Mouse (Mus musculus): ENCODE data around the gene Triap1.
"Not testable (repeated sequence)": the region's sequence is repeated elsewhere in the genome, so short reads cannot be mapped to it uniquely, and the experiment has no call there.

Triap1 gene

DNA sequence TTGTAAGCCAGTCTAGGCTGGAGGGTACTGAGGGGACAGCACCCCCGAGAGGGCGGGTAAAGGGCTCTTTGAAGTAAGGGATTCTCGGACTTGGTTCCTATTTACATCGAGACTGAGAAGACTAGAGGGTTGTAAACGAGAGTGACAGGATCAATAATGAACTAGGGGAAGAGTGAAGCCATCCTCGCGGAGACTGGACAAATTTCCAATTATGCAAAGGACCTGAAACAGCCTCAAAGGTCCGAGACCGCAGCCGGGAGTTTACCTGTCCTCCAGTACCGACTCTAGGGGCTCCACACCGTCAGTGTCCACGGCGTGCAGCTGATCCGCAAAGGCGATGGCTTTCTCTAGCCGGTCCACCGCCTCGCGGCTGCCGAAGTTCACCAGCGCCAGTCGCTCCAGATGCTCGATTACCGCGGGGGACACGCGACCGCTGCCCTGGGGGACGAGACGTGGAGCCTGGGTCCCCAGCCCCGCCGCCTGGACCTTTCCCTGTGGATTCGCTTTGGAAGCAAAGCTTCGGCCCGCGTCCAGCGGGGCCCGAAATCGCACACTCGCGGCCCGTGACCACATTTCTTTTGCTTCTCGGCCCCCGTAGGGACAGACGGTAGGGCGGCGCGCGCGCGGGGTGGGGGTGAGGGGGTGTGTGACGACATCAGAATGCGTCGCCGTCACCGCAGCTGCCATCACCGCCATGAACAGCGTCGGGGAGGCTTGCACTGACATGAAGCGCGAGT lies at the start of gene Triap1, which contains the start of gene Gatc:
Gene Triap1, plus strand, starts transcription at position 649 of the 737 bp plus-strand sequence.
Gene Gatc, minus strand, starts transcription at position 602 of the 737 bp plus-strand sequence.
- CTCF ChIA-PET, result interaction anchor here (0.6 to 1.4 kb wide), 3 partner anchors 10 to 184 kb away, joined by 3 to 9 read pairs (median 4); no protein-coding TSS in a partner anchor

DNA sequence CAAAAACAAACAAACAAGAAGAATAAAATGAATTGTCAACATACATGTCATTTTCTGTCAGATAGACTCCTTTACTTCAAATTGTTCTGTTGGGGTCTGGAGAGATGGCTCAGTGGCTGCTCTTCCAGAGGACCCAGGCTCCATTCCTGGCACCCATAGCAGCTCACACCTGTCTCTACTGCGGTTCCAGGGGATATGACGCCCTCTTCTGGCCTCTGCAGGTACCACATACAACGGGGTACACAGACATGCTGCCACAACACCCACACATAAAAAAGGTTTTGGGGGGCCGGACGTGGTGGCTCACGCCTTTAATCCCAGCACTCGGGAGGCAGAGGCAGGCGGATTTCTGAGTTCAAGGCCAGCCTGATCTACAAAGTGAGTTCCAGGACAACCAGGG lies 46.9 kb upstream of the Triap1 start:
- CTCF ChIA-PET, result interaction anchor here (0.6 kb wide), 1 partner anchor 34 kb away, joined by 3 read pairs; no protein-coding TSS in a partner anchor

DNA sequence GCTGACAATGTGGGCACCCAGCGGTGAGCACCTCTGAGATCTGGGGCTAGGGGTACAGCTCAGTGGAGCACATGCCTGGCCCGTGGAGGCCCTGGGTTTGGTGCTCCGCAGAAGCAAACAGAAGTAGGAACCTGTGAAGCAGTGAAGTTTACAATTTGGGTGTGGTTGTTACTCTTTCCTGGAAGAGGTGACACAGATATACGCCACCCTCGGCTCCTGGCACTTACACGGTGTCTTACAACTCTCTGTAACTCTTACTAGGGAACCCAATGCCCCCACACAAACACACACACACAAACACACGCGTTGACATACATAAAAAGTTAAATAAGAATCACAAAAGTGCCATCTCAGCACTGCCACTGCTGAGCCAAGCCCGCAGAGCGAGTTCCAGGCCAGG lies 44.7 kb upstream of the Triap1 start:
- CTCF ChIA-PET, result no interaction called here

DNA sequence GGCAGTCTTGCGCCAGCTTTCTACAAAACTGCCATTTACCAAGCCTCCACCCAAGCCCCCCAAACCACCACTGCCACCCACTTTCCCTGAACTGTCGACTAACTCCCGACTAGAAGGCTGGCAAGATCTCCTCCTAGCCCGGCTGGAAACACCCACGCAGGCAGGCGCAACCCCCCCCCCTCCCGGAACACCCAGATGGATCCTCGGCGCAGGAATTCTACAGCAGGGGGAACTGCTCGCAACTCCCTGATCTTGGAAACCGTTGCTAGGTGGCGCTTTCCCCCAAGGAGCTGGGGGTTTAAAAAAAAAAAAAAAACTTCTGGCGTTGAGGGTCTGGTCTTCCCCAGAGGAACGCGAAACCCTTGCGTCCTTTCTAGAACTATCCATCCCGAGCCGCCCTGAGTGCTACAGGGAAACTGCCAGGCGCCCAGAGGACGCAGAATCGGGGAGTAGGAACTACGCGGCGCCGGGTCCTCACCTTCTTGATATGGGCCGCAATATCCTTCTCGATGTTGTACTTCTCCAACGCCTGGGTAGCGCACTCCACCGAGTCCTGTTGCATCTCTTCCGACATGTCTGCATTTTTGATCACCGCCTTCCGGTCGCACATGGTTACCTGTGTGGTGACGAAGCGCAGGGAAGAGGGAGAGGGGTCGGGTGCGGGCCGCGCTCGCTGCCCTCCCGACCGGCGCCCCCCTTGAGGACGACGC lies 40.8 kb upstream of the Triap1 start:
- CTCF ChIA-PET, result interaction anchor here (0.5 to 1.1 kb wide), 5 partner anchors 18 to 356 kb away, joined by 3 to 11 read pairs (median 3); no protein-coding TSS in a partner anchor

DNA sequence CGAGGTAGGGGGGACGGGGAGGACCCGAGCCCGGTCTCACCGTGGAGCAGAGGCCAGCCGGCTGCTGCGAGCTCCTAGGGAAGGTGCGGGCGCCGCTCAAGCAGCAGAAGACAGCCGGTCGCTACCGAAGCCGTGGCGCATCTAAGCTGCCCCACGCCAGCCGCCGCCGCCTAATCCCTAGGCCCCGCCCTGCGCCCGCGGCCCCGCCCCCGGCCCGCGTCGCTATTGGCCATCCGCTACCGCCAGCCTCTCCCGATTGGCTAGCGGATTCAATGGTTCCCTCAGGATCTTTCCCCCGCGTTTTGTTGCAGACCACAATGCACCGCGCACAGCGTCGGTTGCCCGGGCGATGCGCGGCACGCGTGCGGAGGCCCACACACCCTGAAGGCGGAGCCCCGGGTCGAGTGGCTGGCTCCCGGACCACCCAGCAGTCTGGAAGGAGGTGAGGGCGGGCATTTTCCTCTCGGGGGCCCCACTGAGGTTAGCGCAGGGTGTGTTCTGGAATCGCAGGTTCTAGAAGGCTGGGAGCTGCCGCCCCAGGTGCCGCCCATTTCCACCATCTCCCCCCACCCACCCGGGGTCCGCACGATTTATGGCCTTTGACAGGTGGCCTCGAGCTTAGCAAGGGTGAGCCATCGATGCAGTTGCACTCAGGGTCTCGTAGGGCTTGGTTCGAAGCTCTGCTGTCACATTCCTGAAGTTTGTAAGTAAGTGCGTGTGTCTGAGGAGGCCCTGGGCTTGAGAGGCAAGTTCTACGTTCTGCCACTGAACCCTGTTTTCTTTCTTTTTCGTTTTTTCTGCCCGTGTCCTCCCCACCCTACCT lies 40.0 kb upstream of the Triap1 start, which contains the start of gene Dynll1:
Gene Dynll1, minus strand, starts transcription at position 208 of the 823 bp plus-strand sequence.
- CTCF ChIA-PET, result interaction anchor here (1.1 kb wide), 1 partner anchor 18 kb away, joined by 3 read pairs; no protein-coding TSS in a partner anchor

DNA sequence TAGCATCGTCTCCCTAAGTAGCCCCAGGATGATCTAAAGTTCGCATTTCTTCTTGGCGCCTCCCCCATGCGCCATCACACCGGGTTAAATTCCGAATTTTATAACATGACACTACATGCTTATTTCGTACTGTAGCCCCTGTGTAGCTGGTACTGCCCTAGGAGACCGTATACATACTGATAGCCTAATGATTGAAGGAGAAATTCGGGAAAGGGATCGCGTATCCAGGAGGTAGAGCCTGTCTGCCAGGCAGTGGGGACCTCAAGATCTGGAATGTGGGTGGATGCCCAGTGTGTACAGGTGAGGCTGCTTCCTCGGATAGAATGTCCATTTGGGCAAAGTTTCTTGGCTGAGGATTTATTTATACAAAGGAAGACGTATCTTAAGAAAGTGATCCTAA lies 39.4 kb upstream of the Triap1 start:
- CTCF ChIA-PET, result no interaction called here

DNA sequence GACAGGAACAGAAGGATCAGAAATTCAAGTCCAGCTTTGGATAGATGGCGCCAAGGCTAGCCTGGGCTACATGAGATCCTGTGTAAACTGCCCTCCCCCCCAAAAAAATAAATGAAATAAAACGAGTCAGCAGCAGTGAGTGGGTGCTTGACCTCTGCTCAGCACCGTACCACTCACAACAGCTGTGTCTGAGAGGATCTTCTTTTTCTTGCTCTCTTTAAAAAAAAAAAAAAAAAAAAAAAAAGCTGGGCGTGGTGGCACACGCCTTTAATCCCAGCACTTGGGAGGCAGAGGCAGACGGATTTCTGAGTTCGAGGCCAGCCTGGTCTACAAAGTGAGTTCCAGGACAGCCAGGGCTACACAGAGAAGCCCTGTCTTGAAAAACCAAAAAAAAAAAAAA lies 38.8 kb upstream of the Triap1 start:
- CTCF ChIA-PET, result not testable (repeated sequence)

DNA sequence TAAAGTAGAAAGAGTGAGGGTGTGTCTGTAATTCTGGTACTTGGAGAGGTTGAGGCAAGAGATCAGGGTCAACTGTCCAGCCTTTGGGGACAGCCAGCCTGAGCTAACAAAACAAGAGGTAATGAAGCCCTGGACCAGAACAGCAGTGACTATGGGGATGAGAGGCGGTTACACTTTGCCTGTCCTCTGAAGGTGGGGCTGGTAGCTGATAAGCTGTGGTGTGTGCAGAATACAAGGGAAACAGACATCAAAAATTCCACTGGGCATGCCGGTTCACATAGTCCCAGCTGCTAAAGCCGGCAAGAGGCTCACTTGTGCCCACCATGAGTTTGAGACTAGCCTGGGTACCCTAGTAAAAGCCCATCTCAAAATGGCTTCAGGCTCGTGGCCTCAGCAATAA lies 28.7 kb upstream of the Triap1 start:
- CTCF ChIA-PET, result no interaction called here

DNA sequence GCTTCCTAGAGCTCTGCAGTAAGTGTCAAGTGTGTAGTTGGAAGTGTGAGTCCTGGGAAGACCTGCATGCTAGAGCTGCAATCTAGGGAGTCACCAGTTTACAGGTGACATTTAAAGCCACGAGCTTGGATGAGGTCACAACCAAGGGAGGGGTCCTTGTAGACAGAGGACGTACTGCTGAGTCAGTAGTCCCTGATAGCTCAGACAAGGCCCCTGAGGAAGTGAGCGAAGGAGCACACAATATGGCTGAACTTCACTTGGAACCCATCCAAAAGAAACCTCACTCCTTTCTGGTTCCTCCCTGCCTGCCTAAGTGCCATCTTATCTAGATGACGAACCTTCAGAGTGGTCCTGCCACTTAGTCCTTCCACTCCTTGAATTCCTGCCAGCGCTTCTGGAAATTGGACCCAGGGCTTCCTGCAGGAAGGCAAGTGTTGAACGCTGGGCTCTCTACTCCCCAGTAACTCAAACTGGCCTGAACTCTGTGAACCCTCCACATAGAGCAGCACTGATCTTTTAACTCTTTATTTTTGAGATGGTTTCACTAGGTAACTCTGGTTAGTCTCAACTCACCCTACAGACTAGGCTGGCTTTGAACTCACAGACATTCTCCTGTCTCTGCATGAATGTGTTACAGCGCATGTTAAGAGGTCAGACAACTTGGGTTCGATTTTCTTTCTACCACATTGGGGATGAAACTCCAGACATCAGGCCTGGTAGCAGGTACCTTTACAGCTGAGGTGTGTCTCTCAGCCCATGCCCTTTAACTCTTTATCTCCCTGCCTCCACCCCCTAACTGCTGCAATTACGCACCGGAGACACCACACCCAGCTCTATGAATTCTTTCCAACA lies 28.0 kb upstream of the Triap1 start:
- CTCF ChIA-PET, result no interaction called here

DNA sequence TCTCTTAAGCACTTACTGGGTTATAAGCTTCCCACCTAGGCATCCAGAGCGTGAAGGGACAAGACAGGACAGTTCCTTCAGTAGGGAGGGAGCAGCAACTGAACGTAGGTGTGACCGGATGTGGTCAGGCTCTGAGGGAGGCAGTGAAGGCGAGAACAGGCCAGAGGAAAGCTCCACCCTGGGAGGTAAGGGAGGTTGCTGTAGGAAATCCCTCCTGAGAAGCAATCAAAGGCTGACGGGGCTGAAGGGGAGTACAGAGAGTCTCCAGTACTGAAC lies 27.4 kb upstream of the Triap1 start:
- CTCF ChIA-PET, result no interaction called here

DNA sequence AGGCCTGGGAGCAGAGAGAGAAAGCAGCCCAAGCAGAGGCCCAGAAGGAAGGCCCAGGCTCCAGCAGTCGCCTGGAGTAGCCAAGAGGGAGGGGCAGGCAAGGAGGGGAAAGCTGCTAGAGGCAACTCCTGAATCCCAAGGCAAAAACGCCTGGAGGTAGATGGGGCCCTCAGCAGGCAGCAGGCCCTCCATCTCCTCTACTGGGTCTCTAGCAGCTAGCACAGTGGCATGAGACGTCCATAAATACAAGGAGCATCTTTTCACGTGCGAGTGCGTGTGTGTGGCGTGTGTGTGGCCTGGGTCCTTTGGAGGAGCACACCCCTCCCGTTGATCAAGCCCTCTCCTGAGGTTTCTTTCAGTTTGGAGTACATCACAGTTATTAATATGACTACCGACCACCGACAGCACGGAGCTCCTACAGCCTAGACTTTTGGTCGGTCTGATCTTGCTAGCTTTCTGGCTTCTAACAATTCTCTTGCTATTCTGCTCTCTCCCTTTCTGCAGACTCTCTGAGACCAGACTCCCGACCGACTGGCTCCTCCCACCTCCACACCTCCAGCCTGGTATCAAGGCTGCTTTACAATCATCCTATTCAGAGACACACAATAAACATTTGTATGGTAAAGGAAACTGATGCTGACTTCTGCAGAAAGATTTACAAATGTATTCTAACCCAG lies 23.9 kb upstream of the Triap1 start:
- CTCF ChIA-PET, result no interaction called here

DNA sequence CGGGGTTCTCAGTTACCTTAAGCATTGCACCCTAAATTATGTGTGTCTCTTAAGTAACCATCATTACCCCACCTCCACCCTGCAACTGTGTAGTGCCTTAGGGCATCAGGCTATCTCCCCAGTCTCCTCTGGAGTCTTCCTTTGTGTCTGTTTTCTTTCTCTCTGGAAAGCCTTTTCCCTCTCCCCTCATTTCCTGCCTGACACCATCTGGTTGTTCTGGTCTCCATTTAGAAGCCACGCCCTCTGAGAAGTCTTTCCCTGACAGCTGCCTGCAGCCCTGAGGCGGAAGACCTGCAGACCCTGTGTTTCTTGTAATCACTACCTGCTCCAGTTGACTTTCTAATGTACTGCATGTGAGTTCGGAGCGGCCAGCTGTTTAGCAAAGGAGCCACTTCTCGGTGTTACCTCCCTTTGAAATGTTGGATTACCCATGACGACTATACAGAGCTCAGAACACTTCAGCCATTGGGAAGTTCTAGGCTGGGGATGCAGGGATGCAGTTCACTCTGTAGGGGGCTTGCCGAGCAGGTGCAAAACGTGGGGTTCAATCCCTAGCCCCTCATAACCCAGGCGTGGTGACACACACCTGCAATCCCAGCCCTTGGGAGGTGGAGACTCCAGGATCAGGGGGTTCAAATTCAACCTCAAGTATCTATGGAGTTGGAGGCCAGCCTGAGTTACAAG lies 23.2 kb upstream of the Triap1 start:
- CTCF ChIA-PET, result interaction anchor here (1.4 kb wide), 1 partner anchor 17 kb away, joined by 3 read pairs; the partner anchor contains the start of gene Dynll1

DNA sequence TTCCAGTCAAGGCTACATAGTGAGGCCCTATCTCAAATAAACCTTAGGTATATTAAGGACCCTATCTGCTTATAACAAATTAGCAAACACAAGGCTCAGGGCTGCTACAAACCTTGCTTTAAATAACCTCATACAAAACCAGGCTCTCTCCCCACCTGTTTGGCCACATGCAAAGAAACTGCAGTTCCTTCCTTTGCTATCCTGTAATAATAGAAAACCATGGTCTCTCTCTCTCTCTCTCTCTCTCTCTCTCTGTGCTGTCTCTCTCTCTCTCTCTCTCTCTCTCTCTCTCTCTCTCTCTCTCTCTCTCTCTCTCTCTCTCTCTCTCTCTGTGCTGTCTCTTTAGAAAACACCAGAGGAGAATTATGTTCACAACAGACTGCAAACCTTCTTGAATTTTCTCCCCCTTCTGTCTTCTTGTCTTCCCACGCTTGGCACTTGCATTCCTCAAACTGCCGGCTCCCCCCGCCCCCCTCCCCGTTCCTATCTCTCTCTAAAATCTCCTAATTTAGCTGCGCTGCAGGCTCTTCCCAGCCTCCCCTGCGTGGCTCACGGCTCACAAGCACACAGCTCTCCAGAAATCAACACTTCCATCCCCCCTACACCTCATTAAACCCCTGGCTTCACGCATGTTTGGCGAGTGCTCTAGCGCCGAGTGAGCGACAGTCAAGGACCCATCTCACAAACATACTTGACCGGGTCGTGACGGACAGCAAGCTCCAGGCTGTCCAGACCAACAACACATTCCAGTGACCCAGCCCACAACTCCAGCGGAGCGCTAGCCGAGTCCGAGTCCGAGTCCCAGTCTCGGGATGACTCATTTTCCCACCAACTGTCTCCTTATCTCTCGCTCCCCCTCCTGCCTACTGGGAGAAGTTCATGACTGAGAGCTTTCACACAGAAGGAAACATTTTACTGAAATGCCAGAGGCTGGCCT lies 21.8 kb upstream of the Triap1 start:
- CTCF ChIA-PET, result interaction anchor here (0.6 to 1.4 kb wide), 2 partner anchors 13 to 19 kb away, joined by 3 read pairs; partner anchors contain the start of gene Dynll1

DNA sequence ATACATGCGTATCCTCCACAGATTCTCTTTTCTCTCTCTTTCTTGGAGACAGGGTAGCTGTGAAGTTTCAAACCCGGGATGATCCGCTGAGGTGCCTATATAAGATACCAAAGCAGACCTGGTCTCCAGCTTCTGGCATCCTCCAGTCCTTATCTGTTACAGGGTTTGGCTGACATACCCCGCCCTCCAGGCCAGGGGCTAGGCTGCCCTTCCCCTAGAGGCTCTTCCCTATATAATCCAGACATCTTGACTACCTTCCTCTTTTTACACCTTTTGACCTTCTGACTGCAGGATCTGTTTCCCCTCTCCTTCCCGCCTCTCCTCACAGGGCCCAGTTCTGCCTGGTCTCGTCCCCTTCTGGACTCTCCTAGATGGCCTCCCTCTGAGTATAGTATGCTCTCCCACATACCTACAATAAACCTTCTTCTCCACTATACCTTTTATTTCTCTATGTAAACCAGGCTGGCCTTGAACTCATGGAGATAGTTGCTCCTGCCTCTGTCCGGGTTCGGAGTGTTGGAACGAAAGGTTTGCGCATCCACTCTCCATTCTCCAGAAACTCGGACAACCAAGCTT lies 14.7 kb upstream of the Triap1 start:
- CTCF ChIA-PET, result no interaction called here

DNA sequence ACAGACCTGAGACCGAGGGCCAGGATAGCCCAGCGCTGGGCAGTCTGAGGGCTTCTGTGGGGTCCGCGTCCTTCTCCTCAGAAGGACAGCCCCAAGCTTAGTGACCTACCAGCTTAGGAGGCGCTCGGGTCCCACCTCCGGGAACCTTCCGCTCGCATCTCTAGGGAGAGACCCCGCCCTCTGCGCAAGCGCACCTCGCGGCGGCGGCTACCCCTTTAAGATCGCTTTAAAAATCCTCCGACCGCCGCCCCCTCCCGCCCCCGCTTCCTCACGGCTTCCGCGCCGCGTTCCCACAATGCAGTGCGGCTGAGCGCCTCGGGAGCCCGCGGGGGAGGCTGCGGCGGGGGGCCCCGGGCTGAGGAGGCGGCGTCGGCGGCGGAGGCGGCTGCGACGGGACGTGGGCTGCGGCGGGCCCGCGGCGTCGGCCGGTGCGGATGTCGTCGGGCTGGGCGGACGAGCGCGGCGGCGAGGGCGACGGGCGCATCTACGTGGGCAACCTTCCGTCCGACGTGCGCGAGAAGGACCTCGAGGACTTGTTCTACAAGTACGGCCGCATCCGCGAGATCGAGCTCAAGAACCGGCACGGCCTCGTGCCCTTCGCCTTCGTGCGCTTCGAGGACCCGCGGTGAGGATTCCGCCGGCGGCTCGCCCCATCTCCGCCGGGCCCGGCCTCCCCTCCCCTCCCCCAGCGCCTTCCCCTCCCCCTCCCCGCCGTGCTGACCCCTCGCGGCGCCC lies 14.0 kb upstream of the Triap1 start, which contains the start of gene Srsf9:
Gene Srsf9, plus strand, starts transcription at position 303 of the 735 bp plus-strand sequence.
- CTCF ChIA-PET, result no interaction called here

DNA sequence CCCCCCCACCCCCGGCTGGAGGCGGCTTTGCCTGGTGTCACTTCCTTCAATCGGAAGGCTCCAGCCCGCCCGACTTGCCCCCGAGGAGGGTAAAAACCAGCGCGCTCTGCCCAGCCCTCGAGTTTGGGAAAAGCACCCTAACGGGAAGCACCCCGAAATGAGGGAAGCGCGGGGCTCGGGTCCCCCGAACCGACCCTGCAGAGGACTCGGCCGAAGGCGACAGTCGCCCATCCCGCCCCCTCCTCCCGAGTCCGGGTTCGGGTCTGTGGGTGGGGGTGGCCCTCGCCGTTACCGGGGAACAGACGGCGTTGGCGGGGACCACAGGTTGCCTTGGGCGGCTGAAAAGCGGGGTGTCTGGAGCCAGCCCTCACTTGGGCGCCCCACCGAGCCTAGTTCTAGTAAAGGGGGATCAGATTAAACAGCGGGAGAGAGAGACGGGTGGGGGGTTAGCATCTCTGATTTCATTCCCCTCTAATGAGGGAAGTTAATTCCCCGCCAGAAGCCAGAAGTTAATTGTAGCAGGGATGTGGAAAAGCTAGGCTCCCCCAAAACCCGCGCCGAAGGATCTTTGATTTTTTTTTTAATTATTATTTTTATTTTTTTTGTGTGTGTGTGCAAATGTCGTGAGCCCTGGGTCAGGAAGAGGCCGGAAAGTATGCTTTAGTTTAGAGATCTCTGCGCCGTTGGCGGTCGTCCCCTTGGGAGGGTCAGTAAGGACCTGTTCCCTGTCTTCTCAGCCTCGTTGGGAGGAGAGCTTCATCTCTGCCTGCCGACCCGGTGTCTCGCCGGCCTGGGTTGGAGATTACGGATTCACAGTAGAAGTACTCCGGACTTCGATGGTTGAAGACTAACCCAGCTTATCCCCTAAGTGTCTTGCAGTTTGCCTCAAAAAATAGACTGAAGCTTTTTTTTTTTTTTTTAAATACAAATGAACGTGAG lies 13.1 kb upstream of the Triap1 start:
- CTCF ChIA-PET, result interaction anchor here (0.5 to 1.2 kb wide), 3 partner anchors 12 to 214 kb away, joined by 3 to 14 read pairs (median 6); no protein-coding TSS in a partner anchor

Data from spleen, embryonic (tissue).